Comparison of ENCODE assay signal across 20 mouse cellular contexts in genomic region chr2:132867521-132867920, GRCm38 (mm10). TPM values are rescaled to one million over a fixed set of nuclear protein-coding genes. Genes with fewer than 3 reads are reported as not detected.
"Had no signal": no experiment of that assay in that cellular context is flagged by ENCODE, and none has a peak within 500 bp of the region (broad histone marks: within the 10 kb centered on the region; RNA-seq: fewer than 3 reads in every experiment).

No protein-coding gene starts in this region.

- H3K4me2 ChIP-seq: liver, embryonic 11.5 days; liver, embryonic 15.5 days; lung, embryonic 15.5 days; midbrain, embryonic 11.5 days; neural tube, embryonic 12.5 days; neural tube, embryonic 15.5 days; stomach, embryonic 15.5 days had no signal

- H3K9me3 ChIP-seq: liver, embryonic 15.5 days; lung, embryonic 15.5 days; neural tube, embryonic 12.5 days; neural tube, embryonic 15.5 days; stomach, embryonic 15.5 days had no signal

- H3K4me3 ChIP-seq: liver, embryonic 15.5 days; lung, embryonic 15.5 days; neural tube, embryonic 12.5 days; neural tube, embryonic 15.5 days; stomach, embryonic 15.5 days had no signal

- H3K4me1 ChIP-seq: liver, embryonic 15.5 days; lung, embryonic 15.5 days; neural tube, embryonic 12.5 days; neural tube, embryonic 15.5 days; stomach, embryonic 15.5 days had no signal

- H3K27ac ChIP-seq: liver, embryonic 15.5 days; lung, embryonic 15.5 days; neural tube, embryonic 12.5 days; neural tube, embryonic 15.5 days; stomach, embryonic 15.5 days had no signal

- H3K27me3 ChIP-seq: liver, embryonic 15.5 days; lung, embryonic 15.5 days; neural tube, embryonic 12.5 days; neural tube, embryonic 15.5 days; stomach, embryonic 15.5 days had no signal

- H3K9ac ChIP-seq: liver, embryonic 15.5 days; lung, embryonic 15.5 days; neural tube, embryonic 12.5 days; neural tube, embryonic 15.5 days; stomach, embryonic 15.5 days had no signal

- DNase-seq: kidney, adult 9 months; kidney, postnatal 14 days; kidney, postnatal 4 days; lung, adult 18-20 months; lung, postnatal 10 days; lung, postnatal 36 days; midbrain, embryonic 14.5 days; retina, postnatal 1 day; right cerebral cortex, postnatal 25 days; spleen, adult 18-20 months; thymus, adult 18-20 months; thymus, postnatal 36 days had no signal

RNA-seq across cellular contexts. Expression of gene Lrrn4, which starts 13.2 kb away (rescaled TPM):
- total RNA-seq: megakaryocyte-erythroid progenitor cell, adult 5-6 weeks had no signal
